Mouse (Mus musculus) right cerebral cortex, postnatal 10 days (tissue): ENCODE measurements around the gene Zfp27.
A peak's percentile ranks its signal among the peaks of the same experiment; 100 is the strongest.
"Not testable (repeated sequence)": the region's sequence is repeated elsewhere in the genome, so short reads cannot be mapped to it uniquely, and the experiment has no call there.

Experiments used
- DNase-seq, 2 experiments: peaks; one replicate each; pipeline ENCODE4 v3.0.0; 2021; ENCODE audit warnings: low spot score in 2 of 2

The Zfp27 gene

GRCm38 (mm10) chr7:29890501-29890900 is 15.9 kb downstream of the Zfp27 start:
- no peak for DNase-seq

- DNase-seq = no peak
These were observed 25.5 kb downstream of the Zfp27 start for GRCm38 (mm10) chr7:29880916-29881315.

- DNase-seq = no peak
These were observed 26.3 kb downstream of the Zfp27 start for GRCm38 (mm10) chr7:29880056-29880455.

GRCm38 (mm10) chr7:29877561-29877960 is 28.8 kb downstream of the Zfp27 start:
- not testable (repeated sequence) for DNase-seq

GRCm38 (mm10) chr7:29874256-29874655 is 32.1 kb downstream of the Zfp27 start:
- no peak for DNase-seq

- no peak for DNase-seq
These were observed 44.7 kb downstream of the Zfp27 start for GRCm38 (mm10) chr7:29861660-29862059.

GRCm38 (mm10) chr7:29859532-29860517 is 46.5 kb downstream of the Zfp27 start, which contains the start of gene Zfp420:
Zfp420 (plus strand) TSS chr7:29859979.
- DNase-seq = peak; percentile 96

GRCm38 (mm10) chr7:29853219-29853842 is 53.0 kb downstream of the Zfp27 start, which contains the start of gene Zfp940:
Zfp940 (minus strand) TSS chr7:29853669.
- peak; percentile 93 to 95 for DNase-seq

GRCm38 (mm10) chr7:29852831-29853218 is 53.5 kb downstream of the Zfp27 start:
- no peak for DNase-seq

GRCm38 (mm10) chr7:29844616-29845015 is 61.8 kb downstream of the Zfp27 start:
- DNase-seq = no peak
